Comparison of ENCODE assay signal across 24 mouse cellular contexts in genomic region chr17:81378436-81378835, GRCm38 (mm10).
A peak's percentile ranks its signal among the peaks of the same experiment; 100 is the strongest.
DNase-seq lines count a peak whose midpoint lies in the region; ATAC-seq and TF ChIP-seq lines count a peak whose summit lies in the region.
"Had no signal": no experiment of that assay in that cellular context is flagged by ENCODE, and none has a peak within 500 bp of the region (broad histone marks: within the 10 kb centered on the region; RNA-seq: fewer than 3 reads in every experiment).

No protein-coding gene starts in this region.

- no peak overlapping the region for H3K4me3 ChIP-seq in gastrocnemius, adult 2 months
- no peak overlapping the region for H3K4me3 ChIP-seq in lung, postnatal 0 days (ENCODE audit: low read depth, low read length)
- H3K4me3 ChIP-seq in forebrain, embryonic 14.5 days (ENCODE audit: low read depth, low read length), result no peak overlapping the region
- H3K4me3 ChIP-seq: forebrain, embryonic 13.5 days; hindbrain, embryonic 13.5 days; liver, embryonic 15.5 days; midbrain, embryonic 13.5 days; neural tube, embryonic 13.5 days had no signal

- no peak overlapping the region for H3K4me2 ChIP-seq in lung, postnatal 0 days (replicated peaks; ENCODE audit: low read depth, low read length)
- H3K4me2 ChIP-seq in forebrain, embryonic 14.5 days (ENCODE audit: low read length), result no peak overlapping the region
- H3K4me2 ChIP-seq: forebrain, embryonic 13.5 days; heart, embryonic 11.5 days; hindbrain, embryonic 13.5 days; liver, embryonic 15.5 days; midbrain, embryonic 13.5 days; neural tube, embryonic 13.5 days had no signal

- H3K9ac ChIP-seq in lung, postnatal 0 days (replicated peaks; ENCODE audit: low read depth), result no peak overlapping the region
- H3K9ac ChIP-seq in forebrain, embryonic 14.5 days (ENCODE audit: low read length), result no peak overlapping the region
- H3K9ac ChIP-seq: forebrain, embryonic 13.5 days; hindbrain, embryonic 13.5 days; liver, embryonic 15.5 days; midbrain, embryonic 13.5 days; neural tube, embryonic 13.5 days had no signal

- no peak for DNase-seq in gastrocnemius, adult 2 months
- DNase-seq in gastrocnemius, postnatal 10 days, result no peak
- DNase-seq in lung, postnatal 0 days (ENCODE audit: low spot score), result peak; percentile 82
- no peak for DNase-seq in lung, postnatal 25 days (ENCODE audit: low spot score)
- peak; percentile 3 for DNase-seq in c-Kit-positive CD71-negative TER-119-negative erythroid progenitor cells, embryonic 14.5 days (ENCODE audit: low read depth)
- peak; percentile 43 for DNase-seq in skeletal muscle tissue, adult 2 months (ENCODE audit: low read depth, low spot score)
- no peak for DNase-seq in thymus, postnatal 14 days
- DNase-seq in forebrain, embryonic 14.5 days (ENCODE audit: low spot score), result no peak
- DNase-seq: adrenal gland, adult 8-10 months; cerebellum, adult 11-12 months; cerebellum, postnatal 25 days; gastrocnemius, postnatal 14 days; heart, postnatal 4 days; kidney, adult 8-10 months; kidney, postnatal 14 days; layer of hippocampus, adult 9-11 months; liver had no signal

- peak overlapping the region; percentile 43; the same call in 1 of the 2 replicates for H3K27ac ChIP-seq in gastrocnemius, adult 2 months
- H3K27ac ChIP-seq in lung, postnatal 0 days (ENCODE audit: low read length), result peak overlapping the region; percentile 58; the same call in 1 of the 2 replicates
- H3K27ac ChIP-seq in forebrain, embryonic 14.5 days (ENCODE audit: low read depth, low read length), result no peak overlapping the region
- H3K27ac ChIP-seq: forebrain, embryonic 13.5 days; hindbrain, embryonic 13.5 days; liver, embryonic 15.5 days; midbrain, embryonic 13.5 days; neural tube, embryonic 13.5 days had no signal

- TF ChIP-seq EP300 in lung, postnatal 0 days (IDR thresholded peaks at IDR 0.05), result peak; percentile 46

- no peaks in the 10 kb centered on the region for H3K9me3 ChIP-seq in lung, postnatal 0 days (ENCODE audit: low read length)
- H3K9me3 ChIP-seq in forebrain, embryonic 14.5 days (replicated peaks; ENCODE audit: control insufficient read depth, low read length), result no peaks in the 10 kb centered on the region
- H3K9me3 ChIP-seq: forebrain, embryonic 13.5 days; hindbrain, embryonic 13.5 days; liver, embryonic 15.5 days; midbrain, embryonic 13.5 days; neural tube, embryonic 13.5 days had no signal

- no peaks in the 10 kb centered on the region for H3K36me3 ChIP-seq in lung, postnatal 0 days (ENCODE audit: insufficient read depth, low read length)
- H3K36me3 ChIP-seq in forebrain, embryonic 14.5 days (ENCODE audit: control insufficient read depth, insufficient read depth, low read length), result no peaks in the 10 kb centered on the region
- H3K36me3 ChIP-seq: hindbrain, embryonic 13.5 days; liver, embryonic 15.5 days; midbrain, embryonic 13.5 days; neural tube, embryonic 13.5 days had no signal

- peak; percentile 41 for ATAC-seq in lung, postnatal 0 days
- ATAC-seq in forebrain, embryonic 14.5 days, result no peak
- ATAC-seq: intestine, embryonic 16.5 days; midbrain, embryonic 13.5 days had no signal

- intact Hi-C loops in gastrocnemius, adult 2 months (cut with DNase I), result no loop called here

- WGBS in lung, postnatal 0 days, result 61% methylated on average over 7 of the region's 7 CpGs
- 89% methylated on average over 7 of the region's 7 CpGs for WGBS in forebrain, embryonic 14.5 days

- no peaks in the 10 kb centered on the region for H3K27me3 ChIP-seq in lung, postnatal 0 days (replicated peaks; ENCODE audit: insufficient read depth, low read length)
- H3K27me3 ChIP-seq in forebrain, embryonic 14.5 days (replicated peaks; ENCODE audit: control insufficient read depth, insufficient read depth, low read length), result no peaks in the 10 kb centered on the region
- H3K27me3 ChIP-seq: forebrain, embryonic 13.5 days; hindbrain, embryonic 13.5 days; liver, embryonic 15.5 days; midbrain, embryonic 13.5 days; neural tube, embryonic 13.5 days had no signal

- TF ChIP-seq CTCF in gastrocnemius, adult 2 months (IDR thresholded peaks at IDR 0.05), result no peak
- no peak for TF ChIP-seq CTCF in lung, postnatal 0 days (IDR thresholded peaks at IDR 0.05)

- no peaks in the 10 kb centered on the region for H3K4me1 ChIP-seq in lung, postnatal 0 days (ENCODE audit: insufficient read depth, low read depth, low read length)
- H3K4me1 ChIP-seq in forebrain, embryonic 14.5 days (ENCODE audit: control insufficient read depth, insufficient read depth, low read length), result 0 out of 2 replicates have a peak, but pooled peaks cover 9% of the 10 kb centered on the region
- H3K4me1 ChIP-seq: liver, embryonic 15.5 days had no signal

Comparison
In these comparisons a context has a peak if more than half of its experiments do, and no peak if none do; other contexts are left out.
1. DNase-seq: peak in lung, postnatal 0 days (single experiment), c-Kit-positive CD71-negative TER-119-negative erythroid progenitor cells, embryonic 14.5 days (single experiment) and skeletal muscle tissue, adult 2 months (single experiment); none in gastrocnemius, adult 2 months (single experiment), gastrocnemius, postnatal 10 days (single experiment), lung, postnatal 25 days (single experiment), thymus, postnatal 14 days (single experiment) and forebrain, embryonic 14.5 days (single experiment).